Mouse (Mus musculus): ENCODE data around the gene Apobr.

The Apobr gene

DNA sequence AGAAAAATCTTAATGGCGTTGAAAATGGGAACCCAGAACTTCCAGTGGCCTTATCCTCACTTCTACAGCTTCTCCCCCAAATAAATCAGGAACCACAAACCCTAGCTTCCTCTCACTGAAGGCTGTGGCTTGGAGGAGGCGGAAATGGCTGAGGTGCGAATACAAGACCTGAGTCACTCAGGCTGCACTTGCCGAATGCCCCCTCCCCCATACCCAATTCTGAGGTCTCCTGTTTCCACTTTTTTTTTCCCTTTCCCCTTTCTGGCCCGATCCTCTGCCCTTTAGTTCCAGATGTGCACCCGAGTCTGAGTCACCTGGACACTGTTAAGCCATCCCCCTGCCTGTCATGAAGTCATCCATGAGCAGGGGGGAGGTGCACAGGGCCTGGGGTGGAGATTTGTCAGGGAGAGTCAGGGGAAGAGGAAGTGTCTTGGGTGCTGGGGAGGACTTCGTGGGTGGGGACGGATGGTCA lies at the start of gene Apobr:
Gene Apobr, plus strand, starts transcription at position 437 of the 472 bp plus-strand sequence.
- DNase-seq, result no peak

DNA sequence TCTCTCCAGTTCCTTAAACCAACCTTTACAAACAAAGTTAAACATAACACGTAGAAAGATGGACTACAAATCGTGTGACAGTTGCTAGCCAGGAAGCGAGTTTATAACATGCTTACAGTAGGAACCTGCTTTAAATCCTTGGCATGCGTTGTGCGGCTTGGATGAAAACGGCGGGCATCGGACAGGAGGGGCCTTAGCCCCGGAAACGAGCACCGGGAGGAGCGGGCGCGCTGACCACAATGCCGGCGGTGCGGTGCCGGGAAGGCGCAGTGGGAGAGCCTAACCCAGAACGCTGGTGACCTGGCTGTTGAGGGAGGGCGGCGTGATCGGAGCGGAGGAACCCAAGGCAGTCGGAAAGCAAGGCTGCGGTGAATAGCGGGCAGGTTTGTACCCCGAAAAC lies 49.0 kb upstream of the Apobr start:
- no peak for DNase-seq

DNA sequence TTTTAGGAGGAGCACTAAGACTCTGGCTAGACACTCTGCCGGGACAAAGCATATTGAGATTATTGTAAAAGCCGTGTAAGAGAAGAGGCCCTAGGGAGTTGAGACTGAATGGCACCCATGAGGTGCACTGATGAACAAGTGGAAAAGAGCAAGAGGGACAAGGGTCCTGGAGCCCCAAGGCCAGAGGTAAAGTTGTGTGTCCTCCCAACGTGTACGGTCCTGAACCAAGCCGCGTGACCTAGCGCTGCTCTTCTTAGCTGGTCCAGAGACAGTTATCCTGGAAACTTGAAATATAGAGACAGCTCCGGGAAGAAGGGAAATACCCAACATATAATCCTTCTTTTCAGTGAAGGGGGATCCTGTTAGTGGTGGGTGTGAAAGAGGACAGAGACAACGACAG lies 48.3 kb upstream of the Apobr start:
- DNase-seq, result no peak

DNA sequence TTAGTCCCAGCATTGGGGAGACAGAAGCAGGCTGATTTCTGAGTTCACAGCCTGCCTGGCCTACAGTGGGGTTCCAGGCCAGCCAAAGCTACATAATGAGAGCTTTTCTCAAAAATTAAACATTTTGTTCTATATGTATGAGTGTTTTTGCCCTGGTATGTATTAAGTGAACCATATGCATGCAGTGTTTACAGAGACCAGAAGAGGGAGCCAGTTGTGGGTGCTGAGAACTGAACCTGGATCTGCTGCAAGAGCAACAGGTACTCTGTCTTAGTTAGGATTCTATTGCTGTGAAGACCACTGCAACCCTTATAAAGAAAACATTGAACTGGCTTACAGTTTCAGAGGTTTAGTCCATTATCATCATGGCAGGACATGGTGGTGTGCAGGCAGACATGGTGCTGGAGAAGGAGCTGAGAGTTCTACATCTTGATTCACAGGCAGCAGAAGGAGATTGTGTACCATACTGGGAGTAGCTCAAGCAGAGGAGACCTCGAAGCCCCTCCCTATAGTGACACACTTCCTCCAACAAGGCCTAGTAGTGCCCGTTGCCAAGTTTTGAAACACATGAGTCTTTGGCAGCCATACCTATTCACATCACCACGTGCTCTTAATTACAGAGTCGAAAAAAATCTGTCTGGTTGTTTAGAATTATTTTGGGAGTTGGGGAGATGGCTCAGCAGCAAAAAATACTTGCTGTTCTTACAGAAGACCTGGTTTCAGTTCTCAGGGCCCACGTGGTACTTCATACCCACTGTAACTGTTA lies 46.7 kb upstream of the Apobr start:
- no peak for DNase-seq

DNA sequence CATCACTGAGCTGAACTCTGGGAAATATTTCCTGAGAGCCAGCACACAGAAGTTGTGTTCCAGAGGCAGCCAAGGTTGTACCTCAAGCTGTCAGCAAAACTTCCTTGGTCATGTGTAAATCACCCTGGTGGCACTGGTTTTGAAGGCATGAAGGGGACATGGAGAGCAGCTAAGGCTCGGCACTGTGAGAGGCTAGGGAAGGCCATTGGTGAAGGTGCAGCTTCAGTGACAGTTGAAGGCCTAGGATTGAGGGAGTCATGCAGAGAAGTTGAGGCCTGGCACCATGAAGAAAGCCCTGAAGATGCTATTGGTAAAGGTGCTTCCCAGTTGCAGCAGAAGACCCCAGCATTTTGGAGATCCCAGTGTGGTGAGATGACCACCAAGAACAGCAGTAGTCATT lies 43.1 kb upstream of the Apobr start:
- no peak for DNase-seq

DNA sequence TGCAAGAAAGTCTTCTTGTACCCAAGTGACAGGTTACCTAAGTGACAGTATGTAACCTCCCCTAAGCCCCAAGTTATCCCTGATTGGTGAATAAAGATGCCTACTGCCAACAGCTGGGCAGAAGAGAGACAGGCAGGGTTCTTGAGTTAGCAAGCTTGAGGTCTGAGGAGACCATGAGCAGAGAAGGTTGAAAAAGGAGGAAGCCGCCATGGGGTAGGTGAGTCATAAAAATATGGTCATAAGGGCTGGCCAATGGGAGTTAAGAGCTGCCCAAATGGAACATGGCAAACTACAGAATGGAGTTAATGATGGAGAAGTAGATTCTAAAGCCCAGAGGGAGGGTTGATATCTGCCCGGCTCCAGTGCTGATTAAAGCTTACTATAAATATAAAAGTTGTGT lies 39.1 kb upstream of the Apobr start:
- no peak for DNase-seq

DNA sequence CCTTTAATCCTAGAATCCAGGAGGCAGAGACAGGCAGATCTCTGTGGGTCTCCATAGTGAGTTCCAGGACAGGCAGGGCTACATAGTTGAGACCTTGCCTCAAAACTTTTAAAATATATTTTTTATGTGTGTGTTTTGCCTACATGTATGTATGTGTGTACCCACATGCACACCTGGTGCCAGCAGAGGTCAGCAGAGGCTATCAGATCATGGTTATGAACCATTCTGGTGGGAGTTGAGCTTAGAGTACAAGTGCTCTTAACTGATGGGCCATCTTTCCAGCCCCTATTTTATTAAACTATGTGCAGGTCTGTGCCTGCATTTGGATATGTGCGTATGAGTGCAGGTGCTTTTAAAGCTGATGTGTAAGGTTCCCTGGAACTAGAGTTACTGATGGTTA lies 29.9 kb upstream of the Apobr start:
- DNase-seq, result no peak

- DNase-seq, result no peak
Observed at GRCm38 (mm10) chr7:126556635-126557034, 28.1 kb upstream of the Apobr start.

DNA sequence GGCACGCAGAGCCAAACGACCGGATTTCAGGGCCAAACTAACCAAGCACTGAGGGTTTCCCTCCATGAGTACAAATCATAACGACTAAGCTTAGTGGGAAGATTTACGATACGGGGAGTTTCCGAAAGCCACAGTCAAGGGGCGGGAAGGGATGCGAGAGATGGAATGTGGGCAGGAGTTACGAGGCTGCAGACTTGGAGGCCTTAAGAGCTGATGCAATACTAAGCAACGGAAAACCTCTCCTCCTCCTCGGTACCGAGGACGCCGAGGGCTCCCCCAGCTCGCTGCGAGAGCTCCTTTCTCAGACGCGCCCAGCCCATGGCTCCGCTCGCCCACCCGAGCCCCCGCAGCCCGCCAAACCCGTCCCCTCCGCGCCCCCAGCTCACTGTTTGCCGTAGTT lies 19.0 kb upstream of the Apobr start:
- DNase-seq, result no peak

DNA sequence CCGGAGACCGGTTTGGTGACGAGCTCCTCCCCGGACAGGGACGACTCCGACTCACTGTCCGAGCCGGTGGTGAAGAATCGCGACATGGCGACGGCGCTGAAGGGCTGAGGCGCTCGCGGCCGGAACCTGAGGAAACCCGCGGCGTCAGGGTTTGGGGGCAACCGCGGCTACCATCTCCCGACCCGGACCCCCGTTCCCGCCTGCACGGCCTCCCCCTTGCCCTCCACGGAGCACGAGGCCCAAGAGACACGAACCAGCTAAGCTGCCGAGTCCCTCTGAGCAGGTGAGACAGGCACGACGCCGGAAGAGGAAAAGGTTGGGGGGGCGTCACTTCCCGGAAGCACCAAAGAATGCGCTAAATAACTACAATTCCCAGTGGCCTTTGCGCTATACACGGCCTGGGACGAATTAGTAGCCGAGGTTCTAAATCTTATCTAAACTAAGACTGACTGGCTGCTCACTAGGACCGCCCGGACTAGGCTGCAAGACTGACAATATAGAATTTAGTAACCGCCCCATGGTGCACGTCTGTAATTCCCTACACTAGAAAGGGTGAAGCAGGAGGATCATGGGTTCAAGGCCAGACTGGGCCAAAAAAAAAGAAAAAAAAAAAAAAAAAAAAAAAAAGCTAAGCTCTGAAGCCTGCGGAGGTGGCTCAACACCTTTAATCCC lies 18.5 kb upstream of the Apobr start, which contains the start of gene Eif3c:
Gene Eif3c, minus strand, starts transcription at position 318 of the 672 bp plus-strand sequence.
- peak; percentile 89 for DNase-seq

DNA sequence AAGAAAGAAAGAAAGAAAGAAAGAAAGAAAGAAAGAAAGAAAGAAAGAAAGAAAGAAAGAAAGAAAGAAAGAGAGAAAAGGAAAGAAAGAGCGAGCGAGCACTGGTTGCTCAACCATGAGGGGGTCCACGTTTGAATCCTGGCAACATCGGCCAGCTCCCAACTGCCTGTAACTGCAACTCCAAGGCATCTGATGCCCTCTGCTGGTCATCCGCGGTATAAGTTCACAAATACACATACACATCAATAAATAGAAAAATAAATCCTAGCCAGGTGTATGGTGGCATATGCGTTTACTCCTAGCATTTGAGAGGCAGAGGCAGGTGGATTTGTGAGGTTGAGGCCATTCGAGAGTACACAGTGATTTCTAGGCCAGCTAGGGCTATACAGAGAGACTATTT lies 7.8 kb upstream of the Apobr start:
- no peak for DNase-seq

GRCm38 (mm10) chr7:126579172-126579571 lies 5.6 kb upstream of the Apobr start:
- DNase-seq, result peak; percentile 38

GRCm38 (mm10) chr7:126581661-126582060 lies 3.1 kb upstream of the Apobr start:
- no peak for DNase-seq

DNA sequence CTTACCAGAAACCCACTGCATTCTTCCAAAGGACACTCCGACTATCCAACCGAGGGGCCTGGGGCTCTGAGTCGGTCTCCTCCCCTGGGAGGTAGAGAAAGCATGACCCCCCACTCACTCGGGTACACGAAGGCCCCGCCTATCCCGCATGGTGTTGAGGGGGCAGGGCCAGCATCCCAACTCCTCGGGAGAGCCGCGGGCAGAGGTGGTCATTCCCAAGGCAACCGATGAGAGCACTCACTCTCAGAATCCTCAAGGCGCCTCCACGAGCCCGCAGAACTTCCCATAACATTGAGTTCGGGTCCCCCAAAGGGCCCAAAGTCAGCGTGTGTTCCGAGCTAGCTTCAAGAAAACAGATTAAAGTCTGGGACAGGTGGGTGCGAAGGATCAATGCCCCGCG lies 2.0 kb upstream of the Apobr start:
- DNase-seq, result peak; percentile 69

GRCm38 (mm10) chr7:126583251-126583709 lies 1.5 kb upstream of the Apobr start:
- DNase-seq, result peak; percentile 92

DNA sequence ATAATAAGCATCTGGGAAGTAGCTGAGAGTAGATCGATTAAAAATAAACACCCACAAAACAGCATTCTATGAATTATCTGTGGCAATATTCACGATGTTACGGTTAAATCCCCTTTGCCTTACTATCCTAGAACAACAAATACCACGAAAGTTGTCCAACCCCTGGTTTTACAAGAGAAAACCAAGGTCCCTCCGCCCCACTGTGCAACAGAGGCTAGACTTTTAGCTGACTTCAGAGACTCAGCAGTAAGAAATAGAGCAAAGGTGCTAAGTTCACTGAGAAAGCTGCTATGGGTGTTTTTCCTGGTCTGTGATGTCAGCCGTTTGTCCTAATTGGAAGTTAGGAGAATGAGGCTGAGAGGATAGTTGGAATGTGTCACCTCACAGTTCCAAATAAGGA lies 981 bp upstream of the Apobr start:
- no peak for DNase-seq

DNA sequence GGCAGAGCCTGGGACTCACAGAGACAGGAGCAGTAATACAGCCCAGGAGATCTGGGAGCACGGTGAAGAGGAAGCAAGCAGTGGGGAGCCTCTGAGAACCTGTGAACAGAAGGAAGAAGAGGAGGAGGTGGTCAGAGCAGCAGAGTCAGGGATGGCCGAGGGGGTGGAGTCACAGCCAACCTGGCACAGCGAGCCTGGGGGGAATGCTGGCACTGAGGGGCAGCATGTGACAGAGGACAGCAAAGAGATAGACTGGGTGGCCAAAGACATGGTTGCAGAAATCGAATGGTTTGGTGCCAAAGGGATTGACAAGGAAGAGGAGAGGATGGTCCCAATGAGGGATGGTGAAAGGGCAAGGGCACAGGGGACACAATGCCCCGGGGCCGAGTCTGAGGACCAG lies 975 bp downstream of the Apobr start, which contains the start of gene Cln3:
Gene Cln3, minus strand, starts transcription at position 101 of the 400 bp plus-strand sequence.
- DNase-seq, result no peak

DNA sequence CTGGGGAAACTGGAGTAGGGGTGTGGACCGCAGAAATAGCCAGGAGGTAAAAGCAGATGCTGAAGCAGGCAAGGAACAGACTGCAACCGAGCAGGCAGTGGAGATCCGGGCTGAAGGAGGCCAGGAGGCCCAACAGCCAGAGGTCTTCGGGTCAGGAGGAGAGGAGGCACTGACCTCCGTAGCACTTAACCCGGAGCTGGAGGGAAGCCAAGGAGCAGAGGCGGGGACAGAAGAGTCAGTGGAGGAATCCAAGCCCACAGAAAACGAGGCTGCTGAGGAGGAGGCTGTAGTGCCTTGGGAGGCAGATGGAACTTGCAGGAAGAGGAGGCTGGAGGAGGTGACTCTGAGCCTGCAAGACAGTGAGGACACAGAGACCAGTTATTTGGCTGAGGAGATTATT lies 2.1 kb downstream of the Apobr start:
- DNase-seq, result no peak

DNA sequence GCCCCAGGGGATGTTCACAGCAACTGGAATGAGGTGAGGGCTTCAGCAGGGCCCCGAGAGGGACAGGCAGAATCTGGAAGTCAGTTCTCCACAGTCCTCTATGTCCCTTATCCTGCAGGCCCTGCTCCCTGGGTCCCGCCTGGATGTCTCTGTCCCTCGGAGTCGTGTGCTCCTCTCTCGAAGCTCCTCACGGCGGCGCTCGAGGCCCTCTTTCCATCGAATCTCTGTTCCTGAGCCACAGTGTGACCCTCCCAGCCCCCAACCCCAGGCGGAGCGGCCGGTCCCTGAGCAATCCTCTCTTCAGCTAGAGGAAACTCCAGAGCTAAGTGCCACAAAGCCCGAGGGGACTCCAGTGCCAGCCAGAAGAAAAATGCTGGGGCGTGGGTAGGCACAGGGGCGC lies 3.0 kb downstream of the Apobr start:
- DNase-seq, result no peak

DNA sequence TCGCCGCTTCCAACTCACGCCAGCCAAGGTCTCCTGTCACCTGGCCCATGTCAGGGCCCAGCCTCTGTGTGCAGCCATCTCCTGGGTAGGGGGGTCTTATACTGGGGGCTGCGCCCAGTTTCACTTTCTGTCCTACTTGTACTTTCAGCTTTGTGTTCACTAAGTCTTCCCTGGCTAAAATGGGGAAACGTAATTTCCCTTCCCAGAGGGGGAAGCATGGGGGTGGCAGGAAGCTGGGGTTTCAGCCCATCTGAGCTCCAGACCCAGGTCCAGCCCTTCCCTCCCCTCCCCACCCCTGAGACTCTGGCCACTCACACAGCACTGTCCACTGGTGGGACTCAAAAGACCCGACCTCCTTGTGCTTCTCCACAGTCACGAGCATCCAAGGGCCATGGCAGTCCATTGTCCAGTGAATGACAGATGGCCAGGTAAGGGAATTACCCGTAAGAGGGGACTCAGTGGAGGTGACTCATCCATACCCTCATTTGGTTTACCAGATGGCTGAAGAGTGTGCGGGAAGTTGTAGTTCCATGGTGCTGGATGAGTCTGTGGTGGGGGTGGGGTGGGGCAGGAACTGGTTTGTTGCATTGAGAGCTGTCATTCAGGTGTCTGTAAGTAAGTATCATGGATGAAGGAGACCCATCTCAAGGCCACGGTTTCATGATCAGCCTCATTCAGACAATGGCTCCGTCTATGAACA lies 10.3 kb downstream of the Apobr start, which contains the start of gene Il27:
Gene Il27, minus strand, starts transcription at position 80 of the 700 bp plus-strand sequence.
- DNase-seq, result no peak

- DNase-seq, result no peak
Observed at GRCm38 (mm10) chr7:126595890-126596289, 11.1 kb downstream of the Apobr start.

- DNase-seq, result no peak
Observed at GRCm38 (mm10) chr7:126596414-126596813, 11.7 kb downstream of the Apobr start.

GRCm38 (mm10) chr7:126598919-126599318 lies 14.2 kb downstream of the Apobr start:
- no peak for DNase-seq

Measured in cerebellum, adult 9-11 months (tissue).